Mouse (Mus musculus) thymus, adult 18-20 months (tissue): ENCODE data around the gene Hmgcs2.

Source experiments
- DNase-seq, 2 experiments: peaks; one replicate each; pipeline ENCODE4 v3.0.0; 2022; ENCODE audit warnings: mixed read lengths in 2 of 2

The Hmgcs2 gene

DNA sequence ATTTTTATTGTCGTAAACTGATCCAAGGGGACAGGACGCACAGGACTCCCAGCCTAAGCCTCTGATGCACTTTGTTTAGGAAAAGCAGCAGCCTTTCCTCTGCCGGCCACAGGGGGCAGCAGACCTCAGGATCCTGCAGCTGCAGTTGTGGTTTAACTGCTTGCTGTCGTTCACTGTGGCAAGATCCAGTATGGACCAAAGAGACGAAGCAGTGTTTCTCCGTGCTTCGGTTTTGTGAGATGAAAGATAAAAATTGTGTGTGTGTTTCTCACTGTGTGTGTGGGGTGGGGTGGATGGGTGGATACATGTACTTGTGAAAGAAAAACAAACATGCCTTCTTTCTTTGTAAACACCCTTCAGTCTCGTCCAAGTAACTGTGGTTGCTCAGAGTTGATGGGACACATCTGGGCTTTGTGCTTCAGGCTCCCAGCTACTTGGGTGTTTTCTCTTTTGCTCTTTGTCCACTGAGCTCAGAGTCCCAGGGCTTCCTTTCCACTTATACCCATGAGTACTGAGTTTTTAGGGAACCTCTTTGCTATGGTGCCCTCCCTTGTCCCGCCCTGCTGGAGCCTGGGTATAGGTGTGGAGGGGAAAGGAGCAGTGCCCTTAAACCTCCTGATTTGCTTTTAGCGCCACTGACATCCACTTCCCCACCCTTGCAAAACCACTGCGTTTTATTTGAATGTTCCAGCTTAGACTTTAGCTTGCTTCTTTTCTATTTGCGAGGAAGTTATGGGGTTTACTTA lies 871 bp downstream of the Hmgcs2 start:
- DNase-seq, result peak; percentile 56 to 64

DNA sequence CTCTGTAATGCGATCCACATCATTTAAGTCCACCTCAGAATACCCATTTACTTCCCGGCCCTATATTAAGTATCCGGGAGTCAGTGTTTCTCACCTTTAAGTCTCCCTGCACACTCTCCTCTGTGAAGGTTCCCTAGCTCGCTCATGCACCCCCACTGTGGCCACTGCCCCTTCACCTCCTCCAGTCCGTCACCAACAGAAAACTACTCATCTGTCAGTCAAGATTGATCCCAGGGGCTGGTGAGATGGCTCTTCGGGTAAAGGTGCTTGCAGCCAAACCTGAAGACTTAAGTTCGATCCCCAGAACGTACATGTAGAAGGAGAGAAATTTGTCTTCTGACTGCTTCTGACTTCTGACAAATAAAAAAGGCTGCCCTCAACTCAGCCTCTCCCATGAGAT lies 2.2 kb downstream of the Hmgcs2 start:
- no peak for DNase-seq

GRCm38 (mm10) chr3:98283205-98283604 lies 3.0 kb downstream of the Hmgcs2 start:
- DNase-seq, result no peak

DNA sequence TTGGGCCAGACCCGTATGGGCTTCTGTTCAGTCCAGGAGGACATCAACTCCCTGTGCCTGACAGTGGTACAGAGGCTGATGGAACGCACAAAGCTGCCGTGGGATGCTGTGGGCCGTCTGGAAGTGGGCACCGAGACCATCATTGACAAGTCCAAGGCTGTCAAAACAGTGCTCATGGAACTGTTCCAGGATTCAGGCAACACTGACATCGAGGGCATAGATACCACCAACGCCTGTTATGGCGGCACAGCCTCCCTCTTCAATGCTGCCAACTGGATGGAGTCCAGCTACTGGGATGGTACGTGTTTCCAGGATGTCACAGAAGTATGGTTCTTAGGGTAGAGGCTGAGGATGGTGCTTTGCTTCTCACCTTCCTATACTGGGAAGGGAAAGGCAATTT lies 10.8 kb downstream of the Hmgcs2 start:
- DNase-seq, result no peak

DNA sequence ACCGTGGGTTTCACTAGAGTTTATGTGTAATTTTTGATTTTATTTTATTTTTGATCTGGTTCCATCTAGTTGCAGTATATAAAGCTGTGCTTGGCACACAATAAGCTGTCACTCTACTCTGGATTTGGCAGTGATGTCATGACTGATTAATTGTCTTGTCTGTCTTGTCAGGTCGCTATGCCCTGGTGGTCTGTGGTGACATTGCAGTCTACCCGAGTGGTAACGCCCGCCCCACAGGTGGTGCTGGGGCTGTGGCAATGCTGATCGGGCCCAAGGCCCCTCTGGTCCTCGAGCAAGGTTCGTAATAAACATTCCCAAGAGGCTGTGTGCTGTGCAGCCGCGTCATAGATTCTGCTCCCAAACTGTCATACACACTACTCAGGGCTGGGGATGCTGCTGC lies 15.7 kb downstream of the Hmgcs2 start:
- no peak for DNase-seq

DNA sequence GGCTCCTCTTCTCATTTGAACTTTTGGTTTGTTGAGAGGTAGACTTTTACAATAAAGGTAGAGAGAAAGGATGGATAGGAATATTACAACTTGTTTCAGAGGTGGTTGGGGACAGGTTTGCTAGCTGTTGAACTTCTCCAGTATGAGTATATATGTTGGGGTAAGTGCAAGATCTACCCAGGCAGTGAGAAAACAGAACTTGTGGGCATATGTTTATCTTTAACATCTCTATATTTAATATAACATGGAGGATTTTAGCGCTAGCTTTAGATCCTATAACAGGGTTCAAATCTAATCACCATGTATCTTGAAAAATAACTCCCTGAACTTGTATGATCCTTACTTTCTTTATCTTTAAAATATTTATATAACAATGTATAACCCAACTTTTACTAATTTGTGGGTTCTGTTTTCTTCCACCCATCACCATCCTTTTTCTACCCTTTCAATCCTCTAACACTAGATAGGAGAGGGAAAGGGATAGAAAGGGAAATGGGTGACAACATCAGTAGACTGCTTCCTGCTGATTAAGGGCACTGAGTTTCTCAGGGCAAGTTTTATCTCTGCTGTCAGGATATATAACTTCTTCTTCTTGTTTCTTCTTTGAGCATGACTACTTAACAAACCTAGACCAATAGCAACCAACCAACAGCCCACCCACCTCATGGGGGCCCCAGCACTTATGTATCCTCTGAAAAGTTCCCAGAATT lies 19.3 kb downstream of the Hmgcs2 start:
- DNase-seq, result no peak

GRCm38 (mm10) chr3:98300266-98300665 lies 20.0 kb downstream of the Hmgcs2 start:
- DNase-seq, result no peak

- no peak for DNase-seq
Observed at GRCm38 (mm10) chr3:98301761-98302160, 21.5 kb downstream of the Hmgcs2 start.

DNA sequence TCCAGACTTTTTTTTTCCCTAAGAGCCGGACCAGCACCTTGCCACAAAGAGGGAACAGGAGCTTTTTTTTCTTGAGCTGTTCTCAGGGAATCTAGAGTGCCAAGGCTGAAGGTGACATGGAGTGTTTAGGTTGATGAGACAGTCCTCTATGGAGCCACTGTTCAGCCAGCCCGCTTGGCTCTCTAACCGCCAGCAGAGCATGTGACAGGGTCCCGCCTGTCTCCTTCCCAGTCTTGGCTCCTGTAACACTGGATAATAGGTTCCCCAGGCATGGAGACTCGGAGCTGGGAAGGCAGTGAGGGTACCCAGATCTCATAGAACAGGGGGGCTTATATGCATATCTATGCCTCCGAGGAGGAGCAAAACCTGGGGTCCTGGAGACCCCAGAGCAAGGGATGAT lies 28.4 kb downstream of the Hmgcs2 start:
- no peak for DNase-seq

GRCm38 (mm10) chr3:98310456-98310855 lies 30.2 kb downstream of the Hmgcs2 start:
- no peak for DNase-seq

GRCm38 (mm10) chr3:98312867-98313266 lies 32.6 kb downstream of the Hmgcs2 start:
- peak in 1 of 2 experiments; percentile 28 for DNase-seq

DNA sequence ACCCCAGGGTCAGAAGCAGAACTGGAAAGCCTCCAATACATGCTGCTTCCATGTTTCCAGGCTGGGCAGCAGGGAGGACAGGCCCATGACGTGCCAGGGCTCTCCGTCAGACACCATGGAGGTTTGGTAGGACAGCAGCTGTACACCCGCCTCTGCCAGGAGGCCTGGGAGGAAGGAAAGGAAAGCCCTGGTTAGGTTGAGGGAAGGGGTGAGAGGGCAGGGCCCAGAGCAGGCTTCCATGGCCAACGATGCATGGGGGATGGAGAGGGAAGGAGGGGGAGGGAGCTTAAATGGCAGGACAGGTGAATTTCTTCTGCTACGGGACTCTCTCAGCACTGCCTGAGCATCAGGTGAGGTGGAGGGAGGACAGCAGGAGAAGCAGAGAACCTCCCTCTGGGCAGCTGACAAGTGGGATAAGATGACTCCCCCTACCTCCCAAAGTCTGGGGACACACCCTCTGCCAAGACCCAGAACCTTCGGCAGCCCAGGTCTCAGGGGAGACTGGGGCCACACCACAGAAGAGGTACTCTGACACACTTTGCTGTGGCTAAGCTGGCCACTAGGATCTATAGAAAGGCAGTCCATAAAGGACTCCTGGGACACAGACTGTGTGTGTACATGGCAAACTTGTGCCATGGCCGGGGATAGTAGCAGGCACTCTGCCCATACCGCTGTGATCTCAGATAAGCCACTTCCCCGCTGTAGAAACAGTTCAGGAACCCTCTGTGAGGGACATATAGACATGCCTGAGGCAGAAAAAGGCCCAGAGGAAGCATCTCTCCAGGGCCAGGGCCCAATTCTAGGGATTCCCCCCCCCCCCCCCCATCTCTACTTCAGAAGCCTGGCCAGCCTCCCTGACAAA lies 33.3 kb downstream of the Hmgcs2 start:
- DNase-seq, result no peak

DNA sequence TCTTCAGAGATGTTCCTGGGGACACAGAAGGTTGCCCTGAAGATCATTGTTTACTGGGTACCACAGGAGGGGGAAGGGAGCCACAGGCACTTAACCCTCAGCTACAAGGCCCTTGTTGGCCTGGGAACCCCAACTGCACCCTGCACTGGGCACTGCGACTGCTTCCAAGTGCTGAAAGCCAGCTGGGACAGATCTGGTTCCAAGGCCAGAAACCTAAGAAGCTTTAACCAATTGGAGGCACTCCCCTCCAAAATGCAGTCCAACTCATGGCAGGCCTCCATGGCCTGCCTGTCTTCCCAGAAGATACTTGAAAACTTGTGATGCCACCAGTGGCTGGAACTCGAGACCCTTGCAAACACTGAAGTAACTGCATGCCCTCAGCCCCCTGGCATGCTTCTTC lies 34.9 kb downstream of the Hmgcs2 start:
- no peak for DNase-seq

GRCm38 (mm10) chr3:98317143-98317542 lies 36.9 kb downstream of the Hmgcs2 start:
- DNase-seq, result no peak

DNA sequence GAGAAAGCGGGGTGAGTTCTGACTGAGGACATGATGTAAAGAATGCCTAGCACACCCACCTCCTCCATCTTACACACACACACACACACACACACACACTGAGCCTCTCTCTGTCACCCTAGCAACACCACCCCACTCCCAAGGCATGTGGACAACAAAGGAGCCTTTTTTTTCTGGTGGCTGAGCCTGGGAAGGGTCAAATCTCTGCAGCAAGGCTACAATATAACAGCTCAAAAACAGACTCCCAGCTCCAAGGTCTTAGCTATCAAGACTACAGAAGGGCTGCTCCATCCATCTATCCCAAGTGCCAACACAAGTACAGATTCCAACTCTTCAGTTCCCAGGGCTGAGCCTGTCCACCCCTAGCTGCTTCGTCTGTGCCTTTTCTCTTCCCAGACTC lies 39.0 kb downstream of the Hmgcs2 start:
- no peak for DNase-seq

GRCm38 (mm10) chr3:98322209-98322608 lies 42.0 kb downstream of the Hmgcs2 start:
- DNase-seq, result no peak

DNA sequence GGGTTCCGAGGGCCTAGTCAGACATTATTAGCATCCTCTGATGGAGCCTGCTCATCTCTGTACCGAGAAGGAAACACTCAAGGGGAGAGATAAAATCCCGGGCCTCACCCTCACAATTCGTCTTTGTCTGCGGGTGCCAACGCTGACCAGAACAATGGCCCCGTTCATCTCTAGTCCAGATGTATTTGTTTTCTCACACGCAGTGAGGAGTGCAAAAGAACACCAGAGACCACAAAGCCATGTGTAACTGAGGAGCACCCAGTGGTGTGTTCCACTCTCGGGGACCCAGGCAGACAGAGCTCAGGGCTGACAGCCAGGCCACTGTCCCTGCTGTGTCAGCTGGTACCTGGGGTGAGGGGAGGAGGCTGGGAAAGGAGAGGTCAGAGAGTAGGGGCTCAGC lies 44.0 kb downstream of the Hmgcs2 start:
- no peak for DNase-seq

- no peak for DNase-seq
Observed at GRCm38 (mm10) chr3:98334010-98334409, 53.8 kb downstream of the Hmgcs2 start.

GRCm38 (mm10) chr3:98335331-98335730 lies 55.1 kb downstream of the Hmgcs2 start:
- DNase-seq, result no peak

- peak in 1 of 2 experiments; percentile 32 for DNase-seq
Observed at GRCm38 (mm10) chr3:98335886-98336285, 55.7 kb downstream of the Hmgcs2 start.

DNA sequence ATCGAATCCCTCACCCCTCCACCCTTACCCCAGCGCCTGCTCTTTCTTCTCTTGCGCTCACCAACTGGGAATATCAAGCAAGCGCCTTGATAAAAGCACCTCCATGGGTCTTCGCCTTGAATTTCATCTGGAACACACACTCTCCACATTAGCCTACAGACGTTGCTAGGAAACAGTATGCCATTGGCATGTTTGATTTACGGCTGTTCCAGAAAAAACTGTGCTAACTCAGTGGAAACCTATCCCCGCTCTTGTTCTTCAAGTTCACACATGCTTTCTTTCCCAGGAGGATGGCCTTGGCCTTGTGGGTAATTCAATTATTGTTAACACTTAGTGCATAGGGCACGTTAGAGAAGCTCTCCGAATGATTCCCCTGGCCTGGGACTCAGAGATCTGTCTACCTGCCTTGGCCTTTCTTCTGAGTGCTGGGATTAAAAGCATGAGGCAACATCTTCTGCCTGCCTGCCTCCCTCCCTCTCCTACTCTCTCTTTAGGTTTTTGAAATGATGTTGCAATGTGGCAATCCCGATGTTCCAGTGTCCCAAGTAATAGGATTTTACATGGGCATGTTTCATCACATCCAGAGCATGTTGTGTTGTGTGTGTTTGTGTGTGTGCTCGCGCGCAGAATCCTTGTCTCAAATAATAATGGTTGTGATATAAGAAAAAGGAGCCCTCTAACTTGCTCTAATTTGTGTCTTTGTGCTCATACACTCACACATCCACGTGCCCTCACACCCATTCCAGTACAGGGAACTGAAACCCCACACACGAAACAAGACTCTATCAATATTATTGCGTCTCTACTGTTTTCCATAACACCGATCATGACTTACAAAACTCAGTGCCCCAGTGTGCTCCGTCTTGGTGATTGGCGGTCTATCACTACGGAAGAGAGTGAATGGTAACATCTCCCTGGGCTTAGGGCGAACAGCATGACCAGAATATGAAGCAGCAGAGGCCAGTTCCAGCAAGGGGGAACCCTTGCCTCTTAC lies 56.7 kb downstream of the Hmgcs2 start:
- DNase-seq, result no peak

DNA sequence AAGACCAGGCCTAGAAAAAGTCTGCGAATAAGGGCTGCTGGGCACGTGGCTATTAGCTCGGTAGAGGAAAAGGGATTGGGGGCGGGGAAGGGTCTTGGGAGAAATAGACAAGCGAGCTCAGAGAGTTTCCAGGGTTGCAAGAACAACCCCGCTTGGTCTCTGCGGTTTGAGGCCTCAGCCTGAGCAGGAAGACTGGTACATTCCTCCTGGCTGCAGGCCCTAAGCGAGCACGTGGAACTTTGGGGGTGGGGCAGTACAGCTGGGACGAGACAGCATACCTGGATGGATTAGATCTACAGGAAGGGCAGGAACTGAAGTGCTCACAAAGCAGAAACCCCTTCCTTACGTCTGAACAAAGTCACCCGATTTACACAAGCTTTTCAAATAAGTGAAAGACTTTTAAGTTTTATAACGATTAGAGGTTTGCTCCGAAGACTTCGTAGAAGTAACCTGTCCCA lies 58.4 kb downstream of the Hmgcs2 start:
- DNase-seq, result peak; percentile 46 to 54
